Mouse (Mus musculus) heart, postnatal 0 days (tissue): ENCODE measurements around the gene Dpp8.

ENCODE experiments used
- CTCF ChIP-seq: IDR thresholded peaks from 2 replicates; pipeline ENCODE4 v1.5.1; 2016; ENCODE audit warnings: antibody characterized with exemption, control low read depth, low read depth
- EP300 ChIP-seq: IDR thresholded peaks from 2 replicates; pipeline ENCODE4 v1.6.1; 2016; ENCODE audit warnings: antibody characterized with exemption, low read depth

GRCm38 (mm10) chr9:65020128-65020527, 12.1 kb upstream of the Dpp8 start:
- TF ChIP-seq CTCF (no peak), EP300 (no peak)
